Mouse (Mus musculus): Measurements from ENCODE around the gene Guca1a. TPM values are rescaled to one million over a fixed set of nuclear protein-coding genes. Genes with fewer than 3 reads are reported as not detected.
A peak's percentile ranks its signal among the peaks of the same experiment; 100 is the strongest.
"Not testable (repeated sequence)": the region's sequence is repeated elsewhere in the genome, so short reads cannot be mapped to it uniquely, and the experiment has no call there.

Gene Guca1a
- polyA plus RNA-seq, 1 experiment from 2014 or later: 6.6 TPM

GRCm38 (mm10) chr17:47409897-47410861 is 9.8 kb upstream of the Guca1a start:
- peaks cover 25% of the 10 kb centered on the region for H3K27me3 ChIP-seq
- not testable (repeated sequence) for H3K36me3 ChIP-seq; H3K4me1 ChIP-seq; ATAC-seq (ENCODE audit: insufficient number of reproducible peaks, low FRiP score, low TSS enrichment, low read depth); H3K27ac ChIP-seq (replicated peaks); H3K9me3 ChIP-seq (replicated peaks); H3K9ac ChIP-seq
- peak overlapping the region; percentile 39 for H3K4me3 ChIP-seq (replicated peaks)
- peak overlapping the region; percentile 67 for H3K4me2 ChIP-seq (replicated peaks)
- WGBS: 2% methylated on average over 74 of the region's 74 CpGs

- WGBS: 20% methylated on average over 8 of the region's 8 CpGs
- 0 out of 2 replicates have a peak, but pooled peaks cover 8% of the 10 kb centered on the region for H3K4me1 ChIP-seq
- H3K27me3 ChIP-seq: peaks cover 27% of the 10 kb centered on the region
- no peaks in the 10 kb centered on the region for H3K9me3 ChIP-seq (replicated peaks)
- no peak overlapping the region for H3K4me3 ChIP-seq (replicated peaks)
- H3K9ac ChIP-seq: no peak overlapping the region
- no peak overlapping the region for H3K27ac ChIP-seq (replicated peaks)
- no peaks in the 10 kb centered on the region for H3K36me3 ChIP-seq
- no peak overlapping the region for H3K4me2 ChIP-seq (replicated peaks)
- ATAC-seq (ENCODE audit: insufficient number of reproducible peaks, low FRiP score, low TSS enrichment, low read depth): peak; percentile 26; the same call in 1 of the 2 replicates
Measured at GRCm38 (mm10) chr17:47408558-47408898, 8.1 kb upstream of the Guca1a start.

GRCm38 (mm10) chr17:47407717-47408557 is 7.6 kb upstream of the Guca1a start:
- Histone ChIP-seq H3K4me2 (replicated peaks) (no peak overlapping the region), H3K4me3 (replicated peaks) (no peak overlapping the region), H3K4me1 (0 out of 2 replicates have a peak, but pooled peaks cover 8% of the 10 kb centered on the region), H3K9me3 (replicated peaks) (no peaks in the 10 kb centered on the region), H3K9ac (no peak overlapping the region), H3K27me3 (peaks cover 27% of the 10 kb centered on the region), H3K36me3 (no peaks in the 10 kb centered on the region), H3K27ac (replicated peaks) (no peak overlapping the region)
- 0 out of 2 replicates have a peak, but pooled peaks have one; percentile 6 for ATAC-seq (ENCODE audit: insufficient number of reproducible peaks, low FRiP score, low TSS enrichment, low read depth)
- 57% methylated on average over 10 of the region's 10 CpGs for WGBS

- Histone ChIP-seq H3K27ac (replicated peaks) (no peak overlapping the region), H3K9me3 (replicated peaks) (no peaks in the 10 kb centered on the region), H3K4me2 (replicated peaks) (no peak overlapping the region), H3K4me1 (peaks cover 18% of the 10 kb centered on the region), H3K36me3 (no peaks in the 10 kb centered on the region), H3K27me3 (peaks cover 19% of the 10 kb centered on the region), H3K9ac (no peak overlapping the region), H3K4me3 (replicated peaks) (no peak overlapping the region)
- WGBS: 82% methylated on average over 8 of the region's 8 CpGs
- no peak for ATAC-seq (ENCODE audit: insufficient number of reproducible peaks, low FRiP score, low TSS enrichment, low read depth)
Measured at GRCm38 (mm10) chr17:47399091-47399490, 1.3 kb downstream of the Guca1a start.

GRCm38 (mm10) chr17:47395376-47395913 is 4.9 kb downstream of the Guca1a start:
- Histone ChIP-seq H3K4me3 (replicated peaks) (peak overlapping the region; percentile 40), H3K36me3 (no peaks in the 10 kb centered on the region), H3K9ac (no peak overlapping the region), H3K27me3 (peaks cover 19% of the 10 kb centered on the region), H3K4me2 (replicated peaks) (peak overlapping the region; percentile 57), H3K4me1 (peaks cover 18% of the 10 kb centered on the region), H3K27ac (replicated peaks) (no peak overlapping the region), H3K9me3 (replicated peaks) (no peaks in the 10 kb centered on the region)
- WGBS: 2% methylated on average over 20 of the region's 20 CpGs
- ATAC-seq (ENCODE audit: insufficient number of reproducible peaks, low FRiP score, low TSS enrichment, low read depth): peak; percentile 73

- H3K27me3 ChIP-seq: peaks cover 19% of the 10 kb centered on the region
- H3K4me3 ChIP-seq (replicated peaks): peak overlapping the region; percentile 40
- ATAC-seq (ENCODE audit: insufficient number of reproducible peaks, low FRiP score, low TSS enrichment, low read depth): no peak
- H3K4me1 ChIP-seq: peaks cover 18% of the 10 kb centered on the region
- no peaks in the 10 kb centered on the region for H3K9me3 ChIP-seq (replicated peaks)
- H3K4me2 ChIP-seq (replicated peaks): peak overlapping the region; percentile 57
- no peak overlapping the region for H3K27ac ChIP-seq (replicated peaks)
- WGBS: 16% methylated on average over 24 of the region's 24 CpGs
- no peak overlapping the region for H3K9ac ChIP-seq
- no peaks in the 10 kb centered on the region for H3K36me3 ChIP-seq
Measured at GRCm38 (mm10) chr17:47394223-47394869, 6.0 kb downstream of the Guca1a start.

GRCm38 (mm10) chr17:47386649-47387048 is 13.7 kb downstream of the Guca1a start:
- H3K36me3 ChIP-seq: no peaks in the 10 kb centered on the region
- no peaks in the 10 kb centered on the region for H3K27me3 ChIP-seq
- no peak overlapping the region for H3K9ac ChIP-seq
- H3K27ac ChIP-seq (replicated peaks): no peak overlapping the region
- H3K4me3 ChIP-seq (replicated peaks): no peak overlapping the region
- WGBS: 59% methylated on average over 4 of the region's 4 CpGs
- no peaks in the 10 kb centered on the region for H3K9me3 ChIP-seq (replicated peaks)
- no peaks in the 10 kb centered on the region for H3K4me1 ChIP-seq
- H3K4me2 ChIP-seq (replicated peaks): no peak overlapping the region
- ATAC-seq (ENCODE audit: insufficient number of reproducible peaks, low FRiP score, low TSS enrichment, low read depth): no peak

GRCm38 (mm10) chr17:47385145-47385544 is 15.2 kb downstream of the Guca1a start, which contains the start of gene Guca1b:
Gene Guca1b (plus strand): TSS chr17:47385393.
- ATAC-seq (ENCODE audit: insufficient number of reproducible peaks, low FRiP score, low TSS enrichment, low read depth): no peak
- H3K9ac ChIP-seq: no peak within 1 kb of the TSS
- no peak within 1 kb of the TSS for H3K4me3 ChIP-seq (replicated peaks)
- H3K4me2 ChIP-seq (replicated peaks): no peak within 1 kb of the TSS
- WGBS: 45% methylated on average over 10 of the region's 10 CpGs
- no peaks in the 10 kb centered on the region for H3K4me1 ChIP-seq
- H3K27ac ChIP-seq (replicated peaks): no peak within 1 kb of the TSS
- peaks cover 13% of the 10 kb centered on the region; the same call in 1 of the 2 replicates for H3K36me3 ChIP-seq
- H3K9me3 ChIP-seq (replicated peaks): no peaks in the 10 kb centered on the region
- H3K27me3 ChIP-seq: no peaks in the 10 kb centered on the region

GRCm38 (mm10) chr17:47384064-47384463 is 16.3 kb downstream of the Guca1a start:
- peaks cover 23% of the 10 kb centered on the region for H3K36me3 ChIP-seq
- H3K27me3 ChIP-seq: no peaks in the 10 kb centered on the region
- H3K27ac ChIP-seq (replicated peaks): no peak overlapping the region
- H3K4me3 ChIP-seq (replicated peaks): no peak overlapping the region
- no peak overlapping the region for H3K4me2 ChIP-seq (replicated peaks)
- WGBS: 91% methylated on average over 3 of the region's 3 CpGs
- no peak for ATAC-seq (ENCODE audit: insufficient number of reproducible peaks, low FRiP score, low TSS enrichment, low read depth)
- no peak overlapping the region for H3K9ac ChIP-seq
- H3K4me1 ChIP-seq: no peaks in the 10 kb centered on the region
- no peaks in the 10 kb centered on the region for H3K9me3 ChIP-seq (replicated peaks)

- Histone ChIP-seq H3K36me3 (peaks cover 30% of the 10 kb centered on the region), H3K4me2 (replicated peaks) (no peak overlapping the region), H3K9me3 (replicated peaks) (no peaks in the 10 kb centered on the region), H3K27me3 (no peaks in the 10 kb centered on the region), H3K27ac (replicated peaks) (no peak overlapping the region), H3K4me1 (no peaks in the 10 kb centered on the region), H3K4me3 (replicated peaks) (no peak overlapping the region), H3K9ac (no peak overlapping the region)
- no peak for ATAC-seq (ENCODE audit: insufficient number of reproducible peaks, low FRiP score, low TSS enrichment, low read depth)
- WGBS: 81% methylated on average over 4 of the region's 4 CpGs
Measured at GRCm38 (mm10) chr17:47383266-47383665, 17.1 kb downstream of the Guca1a start.

Data from embryonic facial prominence, embryonic 15.5 days (tissue).